Mouse (Mus musculus) kidney, postnatal 0 days (tissue): ENCODE results near the gene Tcte1. TPM values are rescaled to one million over a fixed set of nuclear protein-coding genes. Genes with fewer than 3 reads are reported as not detected.

Experiments used
- ATAC-seq: fragments of 200-750 bp; cut with Nextera tagmentation; replicated peaks from 2 replicates; pipeline ENCODE4 v1.8.0; 2017; ENCODE audit warnings: low read depth, moderate number of reproducible peaks, moderate TSS enrichment, moderate library complexity; ENCODE audit not compliant: low FRiP score
- DNase-seq: peaks from one replicate; pipeline ENCODE4 v3.0.0-alpha.2; 2016; ENCODE audit warnings: low spot score
- H3K27ac ChIP-seq: fragments of 300-500 bp; sonication (generic); 2 replicates; pipeline ENCODE4 v1.5.1; 2014; ENCODE audit warnings: mild to moderate bottlenecking
- H3K27me3 ChIP-seq: fragments of 300-500 bp; sonication (generic); 2 replicates; pipeline ENCODE4 v1.6.1; 2014; ENCODE audit warnings: low read length, mixed read lengths; ENCODE audit not compliant: insufficient read depth
- H3K36me3 ChIP-seq: fragments of 300-500 bp; sonication (generic); 2 replicates; pipeline ENCODE4 v1.6.1; 2014; ENCODE audit warnings: low read length, mixed read lengths; ENCODE audit not compliant: insufficient read depth
- H3K4me1 ChIP-seq: fragments of 300-500 bp; sonication (generic); replicated peaks from 2 replicates; pipeline ENCODE4 v1.6.1; 2014; ENCODE audit warnings: antibody characterized with exemption, low read length, mixed read lengths; ENCODE audit not compliant: insufficient read depth
- H3K4me2 ChIP-seq: fragments of 300-500 bp; sonication (generic); 2 replicates; pipeline ENCODE4 v1.6.1; 2014; ENCODE audit warnings: mild to moderate bottlenecking, low read length, moderate library complexity, mixed read lengths
- H3K4me3 ChIP-seq: fragments of 300-500 bp; sonication (generic); replicated peaks from 2 replicates; pipeline ENCODE4 v1.5.1; 2014; ENCODE audit warnings: low read depth, low read length
- H3K9ac ChIP-seq: fragments of 300-500 bp; sonication (generic); 2 replicates; pipeline ENCODE4 v1.6.1; 2014; ENCODE audit warnings: low read depth, low read length
- H3K9me3 ChIP-seq: fragments of 300-500 bp; sonication (generic); replicated peaks from 2 replicates; pipeline ENCODE4 v1.6.1; 2016; ENCODE audit warnings: low read length, inconsistent platforms, mixed read lengths
- CTCF ChIP-seq: IDR thresholded peaks from 2 replicates; pipeline ENCODE4 v1.5.1; 2016; ENCODE audit warnings: antibody characterized with exemption, low read depth, mild to moderate bottlenecking, moderate library complexity
- WGBS: fragments of 180-500 bp; shearing (Covaris S2); extraction: QIAGEN DNeasy Blood & Tissue Kit; methylation state at CpG from one replicate; pipeline ENCODE4 v1.1.7; 2014; 5-methylcytosine and 5-hydroxymethylcytosine counted together
- polyA plus RNA-seq: library from polyadenylated mRNA; unstranded; fragments of >200 nt; fragmentation: Nextera tagmentation; extraction: Ambion mirVana; gene quantifications from 2 replicates; pipeline ENCODE4 v1.2.1, GENCODE M21; 2015

Tcte1 gene
- polyA plus RNA-seq, 1 experiment from 2014 or later, result 0.07 TPM

GRCm38 (mm10) chr17:45506700-45507189 lies 16.5 kb upstream of the Tcte1 start, which contains the start of gene Aars2:
Gene Aars2 (plus strand): TSS chr17:45506841.
- Histone ChIP-seq H3K4me3 (peak within 1 kb of the TSS; percentile 86), H3K4me1 (0 out of 2 replicates have a peak, but pooled peaks cover 4% of the 10 kb centered on the region), H3K27me3 (no peaks in the 10 kb centered on the region), H3K9ac (peak within 1 kb of the TSS; percentile 68), H3K4me2 (peak within 1 kb of the TSS; percentile 48), H3K36me3 (no peaks in the 10 kb centered on the region; the same call in 1 of the 2 replicates), H3K9me3 (no peaks in the 10 kb centered on the region), H3K27ac (peak within 1 kb of the TSS; percentile 81)
- peak; percentile 95 for DNase-seq
- under 1% methylated on average over 42 of the region's 42 CpGs for WGBS
- peak; percentile 91 for TF ChIP-seq CTCF
- peak; percentile 91 for ATAC-seq

GRCm38 (mm10) chr17:45510871-45511270 lies 12.4 kb upstream of the Tcte1 start:
- Histone ChIP-seq H3K4me3 (no peak overlapping the region), H3K9ac (no peak overlapping the region), H3K27ac (no peak overlapping the region), H3K4me2 (no peak overlapping the region), H3K9me3 (no peaks in the 10 kb centered on the region), H3K36me3 (no peaks in the 10 kb centered on the region; the same call in 1 of the 2 replicates), H3K4me1 (0 out of 2 replicates have a peak, but pooled peaks cover 4% of the 10 kb centered on the region), H3K27me3 (no peaks in the 10 kb centered on the region)
- ATAC-seq (no peak), DNase-seq (no peak)
- 86% methylated on average over 4 of the region's 4 CpGs for WGBS
- no peak for TF ChIP-seq CTCF

GRCm38 (mm10) chr17:45511757-45512156 lies 11.5 kb upstream of the Tcte1 start:
- Histone ChIP-seq H3K27ac (no peak overlapping the region), H3K9ac (no peak overlapping the region), H3K4me3 (no peak overlapping the region), H3K4me1 (0 out of 2 replicates have a peak, but pooled peaks cover 4% of the 10 kb centered on the region), H3K9me3 (no peaks in the 10 kb centered on the region), H3K4me2 (no peak overlapping the region), H3K27me3 (no peaks in the 10 kb centered on the region), H3K36me3 (no peaks in the 10 kb centered on the region; the same call in 1 of the 2 replicates)
- TF ChIP-seq CTCF, result no peak
- DNase-seq (no peak), ATAC-seq (no peak)
- 88% methylated on average over 4 of the region's 4 CpGs for WGBS

GRCm38 (mm10) chr17:45515204-45515726 lies 8.0 kb upstream of the Tcte1 start:
- no peak for TF ChIP-seq CTCF
- ATAC-seq, result no peak

GRCm38 (mm10) chr17:45515806-45516205 lies 7.4 kb upstream of the Tcte1 start:
- no peaks in the 10 kb centered on the region for H3K9me3 ChIP-seq
- no peak overlapping the region for H3K27ac ChIP-seq
- WGBS, result 84% methylated on average over 10 of the region's 10 CpGs
- peaks cover 14% of the 10 kb centered on the region; the same call in 1 of the 2 replicates for H3K36me3 ChIP-seq
- TF ChIP-seq CTCF, result no peak
- H3K4me3 ChIP-seq, result no peak overlapping the region
- no peak overlapping the region for H3K4me2 ChIP-seq
- no peak for ATAC-seq
- no peak overlapping the region for H3K9ac ChIP-seq
- H3K4me1 ChIP-seq, result no peaks in the 10 kb centered on the region
- DNase-seq, result no peak
- no peaks in the 10 kb centered on the region for H3K27me3 ChIP-seq

More at GRCm38 (mm10) chr17:45515204-45515726, 8.0 kb upstream of the Tcte1 start:
- Histone ChIP-seq H3K27ac (no peak overlapping the region), H3K9ac (no peak overlapping the region), H3K4me1 (no peaks in the 10 kb centered on the region), H3K4me3 (no peak overlapping the region), H3K27me3 (no peaks in the 10 kb centered on the region), H3K9me3 (no peaks in the 10 kb centered on the region), H3K36me3 (peaks cover 14% of the 10 kb centered on the region; the same call in 1 of the 2 replicates), H3K4me2 (no peak overlapping the region)
- WGBS, result 59% methylated on average over 15 of the region's 15 CpGs
- no peak for DNase-seq

GRCm38 (mm10) chr17:45516488-45516887 lies 6.7 kb upstream of the Tcte1 start:
- no peaks in the 10 kb centered on the region for H3K9me3 ChIP-seq
- H3K9ac ChIP-seq, result no peak overlapping the region
- no peaks in the 10 kb centered on the region for H3K4me1 ChIP-seq
- H3K36me3 ChIP-seq, result peaks cover 14% of the 10 kb centered on the region; the same call in 1 of the 2 replicates
- H3K27ac ChIP-seq, result no peak overlapping the region
- WGBS, result 54% methylated on average over 8 of the region's 8 CpGs
- peak; percentile 85 for TF ChIP-seq CTCF
- H3K4me2 ChIP-seq, result no peak overlapping the region
- H3K27me3 ChIP-seq, result no peaks in the 10 kb centered on the region
- no peak; the same call in 1 of the 2 replicates for ATAC-seq
- no peak overlapping the region for H3K4me3 ChIP-seq
- DNase-seq, result peak; percentile 86
